Mouse (Mus musculus) forebrain, embryonic 13.5 days (tissue): ENCODE data around the gene BC037034. TPM values are rescaled to one million over a fixed set of nuclear protein-coding genes. Genes with fewer than 3 reads are reported as not detected.

Source experiments
- ATAC-seq: fragments of 200-750 bp; cut with Nextera tagmentation; 2 replicates; pipeline ENCODE4 v1.8.0; 2017
- H3K27ac ChIP-seq: fragments of 300-500 bp; sonication (generic); 2 replicates; pipeline ENCODE4 v1.5.1; 2015; ENCODE audit warnings: inconsistent platforms, mild to moderate bottlenecking, moderate library complexity
- H3K27me3 ChIP-seq: fragments of 300-500 bp; sonication (generic); 2 replicates; pipeline ENCODE4 v1.6.1; 2015; ENCODE audit warnings: mild to moderate bottlenecking, inconsistent platforms
- H3K36me3 ChIP-seq: fragments of 300-500 bp; sonication (generic); 2 replicates; pipeline ENCODE4 v1.6.1; 2015; ENCODE audit warnings: mild to moderate bottlenecking, inconsistent platforms; ENCODE audit not compliant: poor library complexity, severe bottlenecking
- H3K4me1 ChIP-seq: fragments of 300-500 bp; sonication (generic); 2 replicates; pipeline ENCODE4 v1.6.1; 2015; ENCODE audit warnings: inconsistent platforms
- H3K4me2 ChIP-seq: fragments of 300-500 bp; sonication (generic); 2 replicates; pipeline ENCODE4 v1.6.1; 2015; ENCODE audit warnings: inconsistent platforms, mild to moderate bottlenecking, moderate library complexity
- H3K4me3 ChIP-seq: fragments of 300-500 bp; sonication (generic); 2 replicates; pipeline ENCODE4 v1.5.1; 2015; ENCODE audit warnings: mild to moderate bottlenecking, inconsistent platforms
- H3K9ac ChIP-seq: fragments of 300-500 bp; sonication (generic); 2 replicates; pipeline ENCODE4 v1.6.1; 2015; ENCODE audit warnings: mild to moderate bottlenecking, inconsistent platforms
- H3K9me3 ChIP-seq: fragments of 300-500 bp; sonication (generic); replicated peaks from 2 replicates; pipeline ENCODE4 v1.6.1; 2016; ENCODE audit warnings: inconsistent platforms
- WGBS: fragments of 180-500 bp; shearing (Covaris S2); methylation state at CpG from one replicate; pipeline ENCODE4 v1.1.7; 2015; 5-methylcytosine and 5-hydroxymethylcytosine counted together
- polyA plus RNA-seq: library from polyadenylated mRNA; unstranded; fragments of >200 nt; fragmentation: Nextera tagmentation; extraction: Ambion mirVana; gene quantifications from 2 replicates; pipeline ENCODE4 v1.2.1, GENCODE M21; 2015

The BC037034 gene
- polyA plus RNA-seq, 1 experiment from 2014 or later, result 10.0 TPM

GRCm38 (mm10) chr5:138258993-138259392 is 4.8 kb downstream of the BC037034 start:
- no peaks in the 10 kb centered on the region for H3K9me3 ChIP-seq
- H3K4me2 ChIP-seq, result no peak overlapping the region
- peaks cover 50% of the 10 kb centered on the region for H3K36me3 ChIP-seq
- peaks cover 29% of the 10 kb centered on the region for H3K4me1 ChIP-seq
- ATAC-seq, result no peak
- H3K27me3 ChIP-seq, result no peaks in the 10 kb centered on the region
- 82% methylated on average over 7 of the region's 7 CpGs for WGBS
- H3K4me3 ChIP-seq, result no peak overlapping the region
- H3K27ac ChIP-seq, result no peak overlapping the region
- H3K9ac ChIP-seq, result no peak overlapping the region

DNA sequence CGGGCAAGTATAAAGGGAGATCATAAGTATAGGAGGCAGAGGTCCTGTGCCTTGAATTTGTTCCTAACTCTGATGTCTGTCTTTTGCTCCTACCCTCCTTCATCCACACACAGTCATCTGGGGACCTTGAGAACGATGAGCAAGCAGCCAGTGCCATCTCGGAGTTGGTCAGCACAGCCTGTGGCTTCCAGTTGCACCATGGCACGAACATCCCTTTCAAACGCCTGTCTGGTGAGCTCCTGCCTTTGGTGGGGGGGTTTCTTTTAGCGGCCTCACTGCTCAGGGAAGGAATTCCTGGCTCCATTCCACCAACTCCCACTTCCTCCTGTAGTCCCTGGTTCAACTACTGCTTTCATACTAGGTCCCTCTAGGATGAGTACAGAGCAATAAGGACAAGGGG is 5.3 kb downstream of the BC037034 start:
- 91% methylated on average over 6 of the region's 6 CpGs for WGBS
- H3K4me1 ChIP-seq, result peaks cover 29% of the 10 kb centered on the region
- H3K4me3 ChIP-seq, result no peak overlapping the region
- H3K9ac ChIP-seq, result no peak overlapping the region
- ATAC-seq, result no peak
- H3K4me2 ChIP-seq, result no peak overlapping the region
- H3K27ac ChIP-seq, result no peak overlapping the region
- no peaks in the 10 kb centered on the region for H3K9me3 ChIP-seq
- no peaks in the 10 kb centered on the region for H3K27me3 ChIP-seq
- peaks cover 50% of the 10 kb centered on the region for H3K36me3 ChIP-seq

DNA sequence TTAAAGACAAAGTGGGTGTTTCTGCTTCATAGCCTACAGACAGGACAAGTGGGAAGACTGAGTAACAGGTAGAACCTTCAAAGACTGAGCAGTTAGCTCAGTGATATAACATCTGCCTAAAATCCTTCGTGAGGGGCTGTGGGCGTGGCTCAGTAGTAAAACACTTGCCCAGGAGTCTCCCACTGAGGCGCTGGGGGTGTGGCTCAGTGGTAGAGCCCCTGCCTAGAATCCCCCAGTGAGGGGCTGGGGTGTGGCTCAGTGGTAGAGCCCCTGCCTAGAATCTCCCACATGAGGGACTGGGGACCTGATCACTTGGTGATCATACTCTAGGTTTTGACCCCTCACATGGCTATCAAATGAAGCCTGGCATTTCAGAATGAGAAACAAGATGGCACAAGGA is 5.8 kb downstream of the BC037034 start:
- Histone ChIP-seq H3K4me1 (peaks cover 26% of the 10 kb centered on the region), H3K36me3 (peaks cover 50% of the 10 kb centered on the region), H3K27ac (no peak overlapping the region), H3K4me2 (no peak overlapping the region), H3K4me3 (no peak overlapping the region), H3K27me3 (no peaks in the 10 kb centered on the region), H3K9ac (no peak overlapping the region), H3K9me3 (no peaks in the 10 kb centered on the region)
- no peak for ATAC-seq
- WGBS, result 90% methylated on average over 3 of the region's 3 CpGs

DNA sequence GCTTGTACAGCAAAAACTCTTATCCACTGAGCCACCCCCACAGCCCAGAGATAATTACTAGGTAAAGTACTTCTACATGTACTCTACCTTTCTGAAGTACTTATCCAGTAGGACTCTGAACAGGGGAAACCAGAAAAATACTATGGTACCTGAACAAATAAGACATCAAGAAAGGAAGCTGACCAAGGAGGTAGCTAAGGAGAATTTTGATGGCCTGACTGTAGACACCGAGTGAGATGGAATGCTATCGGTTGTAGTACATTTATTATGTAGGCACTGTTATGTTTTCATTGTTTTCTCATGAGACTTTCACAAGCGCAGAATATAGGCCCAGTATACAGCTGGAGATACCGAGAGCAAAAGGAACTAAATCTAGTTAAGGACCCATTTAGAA is 6.3 kb downstream of the BC037034 start:
- Histone ChIP-seq H3K4me1 (peaks cover 21% of the 10 kb centered on the region), H3K27ac (no peak overlapping the region), H3K9me3 (no peaks in the 10 kb centered on the region), H3K4me3 (no peak overlapping the region), H3K4me2 (no peak overlapping the region), H3K27me3 (no peaks in the 10 kb centered on the region), H3K9ac (no peak overlapping the region), H3K36me3 (peaks cover 50% of the 10 kb centered on the region)
- 95% methylated on average over 4 of the region's 4 CpGs for WGBS
- no peak for ATAC-seq

DNA sequence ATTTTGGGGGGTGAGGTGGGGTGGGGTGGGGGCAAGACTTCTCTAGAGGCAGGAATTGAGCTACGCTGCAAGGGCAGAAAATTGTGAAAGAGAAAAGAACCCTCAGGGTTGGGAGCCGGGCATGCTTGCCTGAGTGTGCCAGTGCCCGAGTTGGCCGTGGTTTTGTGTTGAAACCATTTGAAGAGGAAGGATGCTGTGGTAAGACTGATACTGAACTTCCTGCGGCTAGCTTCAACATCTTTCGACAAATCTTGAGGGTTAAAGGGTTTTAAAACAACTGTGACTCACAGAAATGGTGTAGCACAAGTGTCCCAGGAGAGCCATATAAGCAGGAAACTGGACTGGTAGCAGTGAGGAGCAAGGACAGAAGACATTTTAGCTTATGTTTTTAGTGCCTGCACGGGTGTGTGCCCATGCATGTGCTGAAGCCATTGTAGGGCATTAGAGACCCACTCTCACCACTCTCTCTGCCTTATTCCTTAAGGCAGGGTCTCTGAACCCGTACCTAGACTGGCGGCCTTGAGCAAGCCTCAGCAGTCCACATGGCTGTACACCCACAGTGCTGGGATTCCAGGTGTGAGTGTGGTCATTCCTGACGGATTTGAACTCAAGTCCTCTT is 6.8 kb downstream of the BC037034 start:
- H3K4me2 ChIP-seq, result peak overlapping the region; percentile 80; the same call in 1 of the 2 replicates
- no peak for ATAC-seq

DNA sequence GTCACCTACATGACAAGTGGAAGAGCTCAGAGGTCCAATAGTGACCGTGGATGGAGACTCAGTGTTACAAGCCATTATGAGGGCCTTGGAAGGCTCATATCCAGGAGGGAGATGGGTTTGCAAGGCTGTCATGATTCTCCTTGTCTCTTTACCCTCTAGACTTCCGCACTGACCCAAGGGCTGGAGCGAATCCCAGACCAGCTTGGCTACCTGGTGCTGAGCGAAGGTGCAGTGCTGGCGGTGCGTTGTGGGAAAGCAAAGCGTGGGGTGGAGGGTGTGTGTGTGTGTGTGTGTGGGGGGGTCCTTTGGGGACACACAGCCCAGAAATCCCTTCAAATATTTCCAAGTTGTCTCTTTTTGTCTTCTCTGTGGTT is 7.8 kb downstream of the BC037034 start:
- no peaks in the 10 kb centered on the region for H3K27me3 ChIP-seq
- H3K27ac ChIP-seq, result peak overlapping the region; percentile 79
- H3K9me3 ChIP-seq, result no peaks in the 10 kb centered on the region
- peak overlapping the region; percentile 78 for H3K9ac ChIP-seq
- WGBS, result 21% methylated on average over 7 of the region's 7 CpGs
- H3K4me3 ChIP-seq, result peak overlapping the region; percentile 68
- peaks cover 14% of the 10 kb centered on the region for H3K4me1 ChIP-seq
- H3K36me3 ChIP-seq, result peaks cover 35% of the 10 kb centered on the region
- H3K4me2 ChIP-seq, result peak overlapping the region; percentile 80
- peak; percentile 7; the same call in 1 of the 2 replicates for ATAC-seq

More for the DNA sequence above, 6.8 kb downstream of the BC037034 start:
- H3K9ac ChIP-seq, result no peak overlapping the region
- no peak overlapping the region for H3K27ac ChIP-seq
- H3K9me3 ChIP-seq, result no peaks in the 10 kb centered on the region
- 88% methylated on average over 10 of the region's 10 CpGs for WGBS
- peaks cover 16% of the 10 kb centered on the region for H3K4me1 ChIP-seq
- no peak overlapping the region for H3K4me3 ChIP-seq
- peaks cover 45% of the 10 kb centered on the region for H3K36me3 ChIP-seq
- H3K27me3 ChIP-seq, result no peaks in the 10 kb centered on the region

DNA sequence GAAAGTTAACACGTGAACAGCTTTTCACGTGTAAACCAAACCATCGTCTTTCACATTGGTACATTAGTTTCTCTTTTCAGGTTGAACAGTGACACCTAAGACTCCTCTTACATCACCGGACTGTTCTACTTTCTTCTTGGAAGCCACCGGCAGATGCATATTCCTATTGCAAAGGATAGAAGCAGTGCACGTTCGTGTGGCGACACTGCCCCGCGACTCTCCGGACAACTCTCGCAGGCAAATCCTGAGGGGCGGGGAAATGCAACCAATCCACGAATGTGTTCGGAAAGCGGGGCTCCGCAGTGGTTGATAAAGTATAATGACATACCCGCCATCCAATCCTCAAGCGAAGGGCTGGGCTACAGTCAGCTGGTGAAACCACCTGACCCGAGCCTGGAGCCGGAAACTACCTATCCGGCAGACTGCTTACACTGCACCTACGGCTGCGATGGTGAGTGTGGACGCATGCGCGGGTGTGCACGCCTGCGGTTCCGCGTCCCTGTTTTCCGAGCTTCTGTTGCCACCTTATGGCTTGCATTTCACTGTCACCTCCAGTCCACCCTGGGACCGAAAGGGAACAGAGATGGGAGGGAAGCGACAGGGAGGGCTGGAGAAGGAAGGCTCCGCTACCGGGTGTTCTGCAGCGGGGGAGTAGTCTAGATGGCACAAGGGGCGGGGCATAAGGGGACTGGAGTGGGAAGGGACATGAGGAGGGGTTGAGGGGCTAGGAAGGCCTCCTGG is 8.3 kb downstream of the BC037034 start, which contains the start of gene Lamtor4:
Lamtor4 (plus strand) TSS at position 130 of the 741 bp plus-strand sequence.
- Histone ChIP-seq H3K9ac (peak within 1 kb of the TSS; percentile 78), H3K9me3 (no peaks in the 10 kb centered on the region), H3K36me3 (peaks cover 30% of the 10 kb centered on the region), H3K4me1 (peaks cover 14% of the 10 kb centered on the region), H3K27me3 (no peaks in the 10 kb centered on the region), H3K4me3 (peak within 1 kb of the TSS; percentile 68), H3K27ac (peak within 1 kb of the TSS; percentile 79), H3K4me2 (peak within 1 kb of the TSS; percentile 80)
- ATAC-seq, result peak; percentile 100
- under 1% methylated on average over 38 of the region's 38 CpGs for WGBS

DNA sequence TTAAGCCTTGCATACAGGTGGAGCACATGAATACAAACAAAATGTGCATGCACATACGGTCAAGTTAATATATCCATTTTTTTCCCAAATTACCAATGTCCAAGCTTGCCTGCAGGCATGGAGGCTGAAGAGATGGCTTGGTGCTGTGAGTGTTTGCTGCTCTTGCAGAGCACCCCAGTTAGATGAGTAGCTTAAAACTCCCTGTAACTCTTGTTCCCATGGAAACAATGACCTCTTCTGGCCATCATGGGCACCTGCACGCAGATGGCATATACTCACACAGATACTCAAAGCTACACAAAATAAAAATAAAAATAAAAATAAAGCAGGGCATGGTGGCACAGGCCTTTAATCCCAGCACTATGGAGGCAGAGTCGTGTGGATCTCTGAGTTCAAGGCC is 10.8 kb downstream of the BC037034 start:
- no peak overlapping the region for H3K4me2 ChIP-seq
- no peak overlapping the region for H3K9ac ChIP-seq
- no peaks in the 10 kb centered on the region for H3K27me3 ChIP-seq
- no peaks in the 10 kb centered on the region for H3K9me3 ChIP-seq
- no peak overlapping the region for H3K4me3 ChIP-seq
- 86% methylated on average over 3 of the region's 3 CpGs for WGBS
- H3K36me3 ChIP-seq, result peaks cover 5% of the 10 kb centered on the region
- H3K27ac ChIP-seq, result no peak overlapping the region
- H3K4me1 ChIP-seq, result peaks cover 14% of the 10 kb centered on the region
- ATAC-seq, result no peak

GRCm38 (mm10) chr5:138251144-138251543 is 12.7 kb downstream of the BC037034 start:
- H3K4me1 ChIP-seq, result peaks cover 9% of the 10 kb centered on the region

GRCm38 (mm10) chr5:138241511-138241910 is 22.3 kb downstream of the BC037034 start:
- H3K27ac ChIP-seq, result no peak overlapping the region
- no peaks in the 10 kb centered on the region for H3K9me3 ChIP-seq
- H3K27me3 ChIP-seq, result no peaks in the 10 kb centered on the region
- H3K4me2 ChIP-seq, result no peak overlapping the region
- WGBS, result 53% methylated on average over 2 of the region's 2 CpGs
- no peak overlapping the region for H3K9ac ChIP-seq
- ATAC-seq, result no peak
- no peaks in the 10 kb centered on the region for H3K4me1 ChIP-seq
- no peaks in the 10 kb centered on the region for H3K36me3 ChIP-seq
- H3K4me3 ChIP-seq, result no peak overlapping the region

More at GRCm38 (mm10) chr5:138251144-138251543, 12.7 kb downstream of the BC037034 start:
- no peak for ATAC-seq
- H3K9me3 ChIP-seq, result no peaks in the 10 kb centered on the region
- no peak overlapping the region for H3K4me3 ChIP-seq
- H3K9ac ChIP-seq, result no peak overlapping the region
- 84% methylated on average over 12 of the region's 12 CpGs for WGBS
- H3K27me3 ChIP-seq, result no peaks in the 10 kb centered on the region
- no peaks in the 10 kb centered on the region for H3K36me3 ChIP-seq
- H3K4me2 ChIP-seq, result no peak overlapping the region
- no peak overlapping the region for H3K27ac ChIP-seq

- Histone ChIP-seq H3K36me3 (no peaks in the 10 kb centered on the region), H3K4me2 (no peak overlapping the region), H3K27me3 (no peaks in the 10 kb centered on the region), H3K27ac (no peak overlapping the region), H3K4me1 (no peaks in the 10 kb centered on the region), H3K9ac (no peak overlapping the region), H3K4me3 (no peak overlapping the region), H3K9me3 (no peaks in the 10 kb centered on the region)
- no peak for ATAC-seq
Measured at GRCm38 (mm10) chr5:138234224-138234623, 29.6 kb downstream of the BC037034 start.

DNA sequence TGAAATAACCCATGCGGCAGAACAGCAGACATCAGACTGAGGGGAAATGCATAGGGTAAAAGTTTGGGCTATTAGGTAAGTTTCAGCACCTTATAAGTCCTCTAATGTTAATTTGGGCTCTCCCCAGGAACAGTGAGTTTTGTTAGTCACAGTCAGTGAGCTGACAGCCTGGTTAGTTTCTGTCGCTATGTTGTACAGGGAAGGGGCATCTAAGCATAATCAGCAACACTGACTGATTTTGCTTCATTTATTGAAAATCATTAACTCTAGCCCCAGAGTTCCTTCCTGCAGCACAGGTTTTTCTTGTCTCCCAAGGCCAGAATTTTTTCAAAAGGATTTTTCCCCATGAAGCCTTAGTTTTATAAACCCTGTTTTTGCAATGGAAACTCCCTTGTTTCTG is 30.1 kb downstream of the BC037034 start:
- WGBS, result 89% methylated on average over 2 of the region's 2 CpGs
- Histone ChIP-seq H3K9me3 (no peaks in the 10 kb centered on the region), H3K27me3 (no peaks in the 10 kb centered on the region), H3K4me1 (no peaks in the 10 kb centered on the region), H3K27ac (no peak overlapping the region), H3K4me3 (no peak overlapping the region), H3K4me2 (no peak overlapping the region), H3K9ac (no peak overlapping the region), H3K36me3 (no peaks in the 10 kb centered on the region)
- ATAC-seq, result no peak
